Mouse (Mus musculus) heart, postnatal 0 days (tissue): ENCODE results near the gene Plcb1. TPM values are rescaled to one million over a fixed set of nuclear protein-coding genes. Genes with fewer than 3 reads are reported as not detected.

ENCODE experiments used
- ATAC-seq: fragments of 200-750 bp; cut with Nextera tagmentation; 2 replicates; pipeline ENCODE4 v1.8.0; 2017; ENCODE audit warnings: low read depth, moderate number of reproducible peaks, moderate library complexity; ENCODE audit not compliant: insufficient read depth
- DNase-seq: peaks from one replicate; pipeline ENCODE4 v3.0.0-alpha.2; 2016; ENCODE audit warnings: low spot score
- H3K27ac ChIP-seq: fragments of 300-500 bp; sonication (generic); 2 replicates; pipeline ENCODE4 v1.5.1; 2014; ENCODE audit warnings: low read depth, mild to moderate bottlenecking
- H3K27me3 ChIP-seq: fragments of 300-500 bp; sonication (generic); 2 replicates; pipeline ENCODE4 v1.6.1; 2014; ENCODE audit warnings: low read length, mixed read lengths; ENCODE audit not compliant: control insufficient read depth, insufficient read depth
- H3K36me3 ChIP-seq: fragments of 300-500 bp; sonication (generic); replicated peaks from 2 replicates; pipeline ENCODE4 v1.6.1; 2014; ENCODE audit warnings: low read length, mixed read lengths; ENCODE audit not compliant: control insufficient read depth, insufficient read depth
- H3K4me1 ChIP-seq: fragments of 300-500 bp; sonication (generic); 2 replicates; pipeline ENCODE4 v1.6.1; 2014; ENCODE audit warnings: antibody characterized with exemption; ENCODE audit not compliant: control insufficient read depth, insufficient read depth
- H3K4me2 ChIP-seq: fragments of 300-500 bp; sonication (generic); 2 replicates; pipeline ENCODE4 v1.6.1; 2014; ENCODE audit warnings: low read depth, mild to moderate bottlenecking, low read length, moderate library complexity
- H3K4me3 ChIP-seq: fragments of 300-500 bp; sonication (generic); 2 replicates; pipeline ENCODE4 v1.5.1; 2014; ENCODE audit warnings: low read depth, low read length
- H3K9ac ChIP-seq: fragments of 300-500 bp; sonication (generic); replicated peaks from 2 replicates; pipeline ENCODE4 v1.6.1; 2014; ENCODE audit warnings: low read depth, low read length, mixed read lengths
- H3K9me3 ChIP-seq: fragments of 300-500 bp; sonication (generic); replicated peaks from 2 replicates; pipeline ENCODE4 v1.6.1; 2016; ENCODE audit warnings: low read length; ENCODE audit not compliant: control insufficient read depth
- CTCF ChIP-seq: IDR thresholded peaks from 2 replicates; pipeline ENCODE4 v1.5.1; 2016; ENCODE audit warnings: antibody characterized with exemption, control low read depth, low read depth
- EP300 ChIP-seq: IDR thresholded peaks from 2 replicates; pipeline ENCODE4 v1.6.1; 2016; ENCODE audit warnings: antibody characterized with exemption, low read depth
- WGBS: fragments of 180-500 bp; shearing (Covaris S2); extraction: QIAGEN DNeasy Blood & Tissue Kit; methylation state at CpG from one replicate; pipeline ENCODE4 v1.1.7; 2014; 5-methylcytosine and 5-hydroxymethylcytosine counted together
- polyA plus RNA-seq: library from polyadenylated mRNA; unstranded; fragments of >200 nt; fragmentation: Nextera tagmentation; extraction: Ambion mirVana; gene quantifications from 2 replicates; pipeline ENCODE4 v1.2.1, GENCODE M21; 2015
- total RNA-seq: library from RNA; depleted of rRNA; stranded (reverse); fragments of >200 nt; gene quantifications from 2 replicates; pipeline ENCODE4 v1.2.3, GENCODE M21; 2014; ENCODE audit warnings: low replicate concordance

The Plcb1 gene
- total and polyA plus RNA-seq, 2 experiments from 2014 or later: 3.4 to 3.5 TPM

DNA sequence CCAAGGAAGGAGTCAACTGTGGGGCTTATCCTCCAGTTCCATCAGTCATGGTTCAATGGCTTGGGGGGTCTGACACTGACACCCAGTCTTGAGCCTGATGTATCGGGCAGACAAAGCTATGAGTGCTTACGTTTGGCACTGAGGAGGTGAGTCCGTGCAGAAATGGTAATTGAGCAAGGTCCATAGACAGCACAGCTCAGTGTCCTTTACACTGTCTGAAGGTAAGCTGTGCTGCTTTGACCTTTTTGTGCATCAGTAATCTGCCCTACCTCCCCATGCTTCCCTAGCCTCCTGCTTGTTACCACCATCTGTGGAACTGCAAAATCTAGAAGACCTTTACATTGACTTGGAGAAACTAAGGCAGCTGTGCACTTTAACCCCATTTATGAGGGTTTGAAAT lies 127.7 kb downstream of the Plcb1 start:
- Histone ChIP-seq H3K9me3 (no peaks in the 10 kb centered on the region), H3K36me3 (no peaks in the 10 kb centered on the region), H3K4me2 (no peak overlapping the region), H3K4me1 (no peaks in the 10 kb centered on the region), H3K27ac (no peak overlapping the region), H3K9ac (no peak overlapping the region), H3K4me3 (no peak overlapping the region), H3K27me3 (no peaks in the 10 kb centered on the region)
- DNase-seq (no peak), ATAC-seq (no peak)
- TF ChIP-seq CTCF (no peak), EP300 (no peak)
- WGBS: 76% methylated on average over 3 of the region's 3 CpGs

DNA sequence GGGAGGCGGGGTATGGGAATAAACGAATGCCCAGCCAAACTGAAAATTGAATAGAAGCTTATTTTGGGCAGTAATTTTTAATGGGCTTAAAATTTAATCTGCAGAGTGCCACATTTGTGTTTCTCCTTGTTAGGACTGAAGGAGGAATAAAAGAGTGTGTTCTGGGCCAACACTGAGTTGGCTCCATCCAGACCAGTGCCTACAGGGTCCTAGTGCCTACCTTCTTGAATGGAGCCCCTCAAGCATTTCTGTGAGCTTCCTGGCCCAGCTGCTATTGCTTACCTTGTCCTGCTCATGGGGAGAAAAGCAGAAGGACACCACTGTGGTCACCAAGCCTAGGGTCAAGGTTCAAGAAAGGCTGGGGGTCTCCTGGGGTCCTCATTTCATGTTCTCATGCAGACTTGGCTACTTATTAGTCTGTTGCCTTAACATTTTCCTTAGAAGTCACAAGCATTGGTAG lies 128.3 kb downstream of the Plcb1 start:
- Histone ChIP-seq H3K27me3 (no peaks in the 10 kb centered on the region), H3K9ac (no peak overlapping the region), H3K4me3 (no peak overlapping the region), H3K36me3 (no peaks in the 10 kb centered on the region), H3K4me2 (no peak overlapping the region), H3K9me3 (no peaks in the 10 kb centered on the region), H3K27ac (no peak overlapping the region), H3K4me1 (no peaks in the 10 kb centered on the region)
- TF ChIP-seq EP300 (no peak), CTCF (no peak)
- ATAC-seq (no peak), DNase-seq (no peak)
- 90% methylated on average over 2 of the region's 2 CpGs for WGBS

DNA sequence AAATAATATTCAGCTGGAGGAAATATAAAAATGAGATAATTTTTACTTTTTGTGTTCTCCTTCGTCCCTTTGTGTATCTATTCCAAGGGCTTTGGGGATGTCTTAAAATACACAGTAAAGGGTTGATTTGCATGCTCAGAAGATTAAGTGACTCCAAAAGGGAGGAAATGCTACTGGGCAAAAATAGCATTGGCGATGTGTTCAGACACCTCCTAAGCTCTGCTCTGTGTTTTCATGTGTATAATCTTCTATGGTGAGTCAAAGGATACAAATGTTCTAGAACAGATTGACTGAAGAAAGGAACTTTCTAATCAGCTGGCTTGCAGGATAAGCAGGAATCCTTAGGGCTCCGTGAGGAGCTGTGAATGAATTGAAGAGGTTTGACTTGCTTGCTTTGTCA lies 129.2 kb downstream of the Plcb1 start:
- Histone ChIP-seq H3K4me3 (no peak overlapping the region), H3K4me2 (no peak overlapping the region), H3K36me3 (no peaks in the 10 kb centered on the region), H3K27ac (no peak overlapping the region), H3K9ac (no peak overlapping the region), H3K27me3 (no peaks in the 10 kb centered on the region), H3K4me1 (no peaks in the 10 kb centered on the region), H3K9me3 (no peaks in the 10 kb centered on the region)
- TF ChIP-seq EP300 (no peak), CTCF (no peak)
- WGBS: 44% methylated on average over 3 of the region's 3 CpGs
- DNase-seq: no peak
- ATAC-seq: no peak

DNA sequence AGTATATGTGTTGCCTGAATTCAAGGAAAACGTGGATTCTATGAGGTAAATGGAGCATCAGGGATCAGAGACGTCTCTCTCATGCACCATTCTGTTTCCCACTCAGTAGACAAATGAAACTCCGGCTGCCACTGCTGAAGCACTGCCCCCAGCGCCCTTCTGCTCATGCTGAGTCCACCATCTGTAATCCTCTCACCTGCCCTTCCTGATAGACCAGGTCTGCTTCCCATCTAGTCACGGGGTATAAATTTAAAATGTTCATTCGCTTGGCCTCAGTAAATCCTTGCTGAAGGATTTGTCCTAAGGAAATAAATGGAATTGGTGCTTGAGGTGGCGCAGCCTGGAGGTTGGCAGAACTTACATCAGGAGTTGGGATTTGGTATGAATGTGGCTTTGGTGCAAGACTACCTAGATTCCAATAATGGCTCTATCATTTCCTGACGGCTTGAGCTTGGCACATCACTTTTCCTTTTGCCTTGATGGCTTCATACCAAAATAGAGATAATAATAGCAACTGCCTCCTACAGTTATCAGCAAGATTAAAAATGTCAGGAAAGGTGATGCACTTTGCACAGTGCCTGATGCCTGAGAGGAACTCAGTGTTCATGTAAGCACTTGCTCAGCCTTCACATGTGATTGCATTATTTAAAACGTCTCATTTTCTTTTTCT lies 134.9 kb downstream of the Plcb1 start:
- 72% methylated on average over 9 of the region's 9 CpGs for WGBS
- H3K27ac ChIP-seq: no peak overlapping the region

GRCm38 (mm10) chr2:134922636-134923375 lies 136.9 kb downstream of the Plcb1 start:
- H3K4me3 ChIP-seq: no peak overlapping the region
- no peak overlapping the region for H3K27ac ChIP-seq
- DNase-seq: no peak
- no peak for TF ChIP-seq CTCF
- no peak for TF ChIP-seq EP300
- no peaks in the 10 kb centered on the region for H3K9me3 ChIP-seq
- H3K36me3 ChIP-seq: no peaks in the 10 kb centered on the region
- H3K27me3 ChIP-seq: no peaks in the 10 kb centered on the region
- no peak for ATAC-seq
- H3K4me2 ChIP-seq: no peak overlapping the region
- H3K9ac ChIP-seq: no peak overlapping the region
- no peaks in the 10 kb centered on the region; the same call in 1 of the 2 replicates for H3K4me1 ChIP-seq
- WGBS: 84% methylated on average over 10 of the region's 10 CpGs

More for the DNA sequence above, 134.9 kb downstream of the Plcb1 start:
- Histone ChIP-seq H3K36me3 (no peaks in the 10 kb centered on the region), H3K4me3 (no peak overlapping the region), H3K27me3 (no peaks in the 10 kb centered on the region), H3K9ac (no peak overlapping the region), H3K9me3 (no peaks in the 10 kb centered on the region), H3K4me2 (no peak overlapping the region), H3K4me1 (no peaks in the 10 kb centered on the region; the same call in 1 of the 2 replicates)
- TF ChIP-seq CTCF (no peak), EP300 (no peak)
- DNase-seq: no peak
- no peak for ATAC-seq
